Mouse (Mus musculus) fibroblast of lung, adult 2 months (primary cell): Measurements from ENCODE around the gene Upk1a.

ENCODE experiments used
- DNase-seq: peaks from one replicate; pipeline ENCODE4 v3.0.0-alpha.2; 2011; ENCODE audit warnings: low read depth

Gene Upk1a

GRCm38 (mm10) chr7:30572389-30572788, 40.3 kb downstream of the Upk1a start:
- DNase-seq, result no peak

- DNase-seq, result no peak
Observed at GRCm38 (mm10) chr7:30567555-30567954, 45.1 kb downstream of the Upk1a start.

- DNase-seq, result no peak
Observed at GRCm38 (mm10) chr7:30566033-30566432, 46.6 kb downstream of the Upk1a start.

- DNase-seq, result no peak
Observed at GRCm38 (mm10) chr7:30564970-30565571, 47.6 kb downstream of the Upk1a start, which contains the start of gene Igflr1. Gene Igflr1, plus strand, starts transcription at chr7:30565427.

GRCm38 (mm10) chr7:30563906-30564280, 48.8 kb downstream of the Upk1a start:
- DNase-seq, result no peak

- DNase-seq, result peak; percentile 95
Observed at GRCm38 (mm10) chr7:30563117-30563905, 49.3 kb downstream of the Upk1a start, which contains the start of the genes U2af1l4, Gm49396 and Psenen. Gene U2af1l4, plus strand, starts transcription at chr7:30563301. Gene Gm49396, plus strand, starts transcription at chr7:30563344. Gene Psenen, minus strand, starts transcription at chr7:30563627.

- DNase-seq, result peak; percentile 28
Observed at GRCm38 (mm10) chr7:30562526-30563116, 50.0 kb downstream of the Upk1a start.

- no peak for DNase-seq
Observed at GRCm38 (mm10) chr7:30560296-30560695, 52.4 kb downstream of the Upk1a start.

- peak; percentile 100 for DNase-seq
Observed at GRCm38 (mm10) chr7:30559443-30559954, 53.1 kb downstream of the Upk1a start, which contains the start of gene Lin37. Gene Lin37, minus strand, starts transcription at chr7:30559838.

- no peak for DNase-seq
Observed at GRCm38 (mm10) chr7:30558656-30559442, 53.8 kb downstream of the Upk1a start.

GRCm38 (mm10) chr7:30557901-30558514, 54.6 kb downstream of the Upk1a start:
- no peak for DNase-seq

GRCm38 (mm10) chr7:30556894-30557536, 55.6 kb downstream of the Upk1a start:
- no peak for DNase-seq

- no peak for DNase-seq
Observed at GRCm38 (mm10) chr7:30553810-30554584, 58.6 kb downstream of the Upk1a start.
